Mouse (Mus musculus) midbrain, embryonic 10.5 days (tissue): ENCODE results near the gene Ptgfr. TPM values are rescaled to one million over a fixed set of nuclear protein-coding genes. Genes with fewer than 3 reads are reported as not detected.
A peak's percentile ranks its signal among the peaks of the same experiment; 100 is the strongest.

Source experiments
- DNase-seq: peaks from one replicate; pipeline ENCODE4 v3.0.0-alpha.2; 2017; ENCODE audit warnings: low spot score
- H3K27ac ChIP-seq: fragments of 300-500 bp; sonication (generic); replicated peaks from 2 replicates; pipeline ENCODE4 v1.5.1; 2016; ENCODE audit warnings: mild to moderate bottlenecking
- H3K27me3 ChIP-seq: fragments of 300-500 bp; sonication (generic); 2 replicates; pipeline ENCODE4 v1.6.1; 2016; ENCODE audit warnings: low read depth, mild to moderate bottlenecking; ENCODE audit not compliant: poor library complexity, severe bottlenecking
- H3K36me3 ChIP-seq: fragments of 300-500 bp; sonication (generic); 2 replicates; pipeline ENCODE4 v1.6.1; 2016; ENCODE audit warnings: mild to moderate bottlenecking, moderate library complexity
- H3K4me1 ChIP-seq: fragments of 300-500 bp; sonication (generic); 2 replicates; pipeline ENCODE4 v1.6.1; 2016
- H3K4me3 ChIP-seq: fragments of 300-500 bp; sonication (generic); 2 replicates; pipeline ENCODE4 v1.5.1; 2016; ENCODE audit warnings: mild to moderate bottlenecking, moderate library complexity
- H3K9me3 ChIP-seq: fragments of 300-500 bp; sonication (generic); replicated peaks from 2 replicates; pipeline ENCODE4 v1.6.1; 2016; ENCODE audit warnings: mild to moderate bottlenecking
- WGBS: fragments of 180-500 bp; shearing (Covaris S2); methylation state at CpG from one replicate; pipeline ENCODE4 v1.1.7; 2016; 5-methylcytosine and 5-hydroxymethylcytosine counted together
- polyA plus RNA-seq: library from polyadenylated mRNA; unstranded; fragments of >200 nt; fragmentation: Nextera tagmentation; extraction: Ambion mirVana; gene quantifications from 2 replicates; pipeline ENCODE4 v1.2.1, GENCODE M21; 2016

Gene Ptgfr
- 0.82 and 1.9 TPM in 2 replicates for polyA plus RNA-seq

GRCm38 (mm10) chr3:151836871-151837680, at the start of gene Ptgfr:
Ptgfr (minus strand) TSS chr3:151837630.
- under 1% methylated on average over 30 of the region's 30 CpGs for WGBS
- Histone ChIP-seq H3K27me3 (peaks cover 58% of the 10 kb centered on the region), H3K36me3 (no peaks in the 10 kb centered on the region)

GRCm38 (mm10) chr3:151883881-151884280, 46.5 kb upstream of the Ptgfr start:
- WGBS = 73% methylated on average over 5 of the region's 5 CpGs
- no peak for DNase-seq
- Histone ChIP-seq H3K27me3 (no peaks in the 10 kb centered on the region), H3K4me3 (no peak overlapping the region), H3K4me1 (no peaks in the 10 kb centered on the region), H3K36me3 (no peaks in the 10 kb centered on the region), H3K9me3 (no peaks in the 10 kb centered on the region), H3K27ac (no peak overlapping the region)

More at GRCm38 (mm10) chr3:151836871-151837680, at the start of gene Ptgfr:
- peak; percentile 59 for DNase-seq
- Histone ChIP-seq H3K4me1 (peaks cover 23% of the 10 kb centered on the region), H3K9me3 (no peaks in the 10 kb centered on the region), H3K4me3 (peak within 1 kb of the TSS; percentile 67), H3K27ac (peak within 1 kb of the TSS; percentile 71)

GRCm38 (mm10) chr3:151879981-151880380, 42.6 kb upstream of the Ptgfr start:
- Histone ChIP-seq H3K27me3 (no peaks in the 10 kb centered on the region), H3K27ac (no peak overlapping the region), H3K36me3 (no peaks in the 10 kb centered on the region), H3K4me3 (no peak overlapping the region), H3K9me3 (no peaks in the 10 kb centered on the region), H3K4me1 (no peaks in the 10 kb centered on the region)
- 79% methylated on average over 2 of the region's 2 CpGs for WGBS
- no peak for DNase-seq

- no peak overlapping the region for H3K4me3 ChIP-seq
Measured at GRCm38 (mm10) chr3:151868970-151869369, 31.5 kb upstream of the Ptgfr start.

GRCm38 (mm10) chr3:151851344-151851743, 13.9 kb upstream of the Ptgfr start:
- no peaks in the 10 kb centered on the region for H3K9me3 ChIP-seq
- DNase-seq = no peak
- H3K27me3 ChIP-seq = no peaks in the 10 kb centered on the region
- H3K36me3 ChIP-seq = no peaks in the 10 kb centered on the region
- WGBS = 100% methylated on average over 1 of the region's 1 CpGs
- H3K4me3 ChIP-seq = no peak overlapping the region
- no peak overlapping the region for H3K27ac ChIP-seq
- no peaks in the 10 kb centered on the region for H3K4me1 ChIP-seq

More at GRCm38 (mm10) chr3:151868970-151869369, 31.5 kb upstream of the Ptgfr start:
- Histone ChIP-seq H3K9me3 (no peaks in the 10 kb centered on the region), H3K4me1 (no peaks in the 10 kb centered on the region), H3K36me3 (no peaks in the 10 kb centered on the region), H3K27ac (no peak overlapping the region), H3K27me3 (no peaks in the 10 kb centered on the region)
- no peak for DNase-seq

- no peaks in the 10 kb centered on the region for H3K4me1 ChIP-seq
- DNase-seq = no peak
- H3K9me3 ChIP-seq = no peaks in the 10 kb centered on the region
- WGBS = 85% methylated on average over 1 of the region's 1 CpGs
- no peaks in the 10 kb centered on the region for H3K36me3 ChIP-seq
- no peaks in the 10 kb centered on the region for H3K27me3 ChIP-seq
- H3K27ac ChIP-seq = no peak overlapping the region
- H3K4me3 ChIP-seq = no peak overlapping the region
Measured at GRCm38 (mm10) chr3:151850621-151851020, 13.2 kb upstream of the Ptgfr start.

- Histone ChIP-seq H3K36me3 (no peaks in the 10 kb centered on the region), H3K4me1 (no peaks in the 10 kb centered on the region), H3K4me3 (no peak overlapping the region), H3K27me3 (no peaks in the 10 kb centered on the region), H3K27ac (no peak overlapping the region), H3K9me3 (no peaks in the 10 kb centered on the region)
- DNase-seq = no peak
- WGBS = 85% methylated on average over 7 of the region's 7 CpGs
Measured at GRCm38 (mm10) chr3:151846292-151846691, 8.9 kb upstream of the Ptgfr start.

GRCm38 (mm10) chr3:151844361-151845154, 7.1 kb upstream of the Ptgfr start:
- no peaks in the 10 kb centered on the region for H3K9me3 ChIP-seq
- H3K4me1 ChIP-seq = no peaks in the 10 kb centered on the region
- H3K4me3 ChIP-seq = no peak overlapping the region
- WGBS = 77% methylated on average over 5 of the region's 5 CpGs
- DNase-seq = no peak
- no peak overlapping the region for H3K27ac ChIP-seq
- H3K27me3 ChIP-seq = no peaks in the 10 kb centered on the region
- H3K36me3 ChIP-seq = no peaks in the 10 kb centered on the region

- 84% methylated on average over 3 of the region's 3 CpGs for WGBS
- Histone ChIP-seq H3K9me3 (no peaks in the 10 kb centered on the region), H3K4me1 (peaks cover 21% of the 10 kb centered on the region), H3K36me3 (no peaks in the 10 kb centered on the region), H3K27ac (no peak overlapping the region), H3K4me3 (no peak overlapping the region), H3K27me3 (peaks cover 35% of the 10 kb centered on the region)
- no peak for DNase-seq
Measured at GRCm38 (mm10) chr3:151840688-151841087, 3.3 kb upstream of the Ptgfr start.

GRCm38 (mm10) chr3:151838372-151838771, 942 bp upstream of the Ptgfr start:
- WGBS = 72% methylated on average over 6 of the region's 6 CpGs

GRCm38 (mm10) chr3:151837749-151838148, 319 bp upstream of the Ptgfr start:
- WGBS = 45% methylated on average over 9 of the region's 9 CpGs
- H3K36me3 ChIP-seq = no peaks in the 10 kb centered on the region
- peak overlapping the region; percentile 67 for H3K4me3 ChIP-seq
- H3K27ac ChIP-seq = no peak overlapping the region
- H3K27me3 ChIP-seq = peaks cover 58% of the 10 kb centered on the region
- H3K4me1 ChIP-seq = peaks cover 23% of the 10 kb centered on the region
- no peaks in the 10 kb centered on the region for H3K9me3 ChIP-seq
- DNase-seq = no peak

More at GRCm38 (mm10) chr3:151838372-151838771, 942 bp upstream of the Ptgfr start:
- Histone ChIP-seq H3K27me3 (peaks cover 58% of the 10 kb centered on the region), H3K36me3 (no peaks in the 10 kb centered on the region), H3K9me3 (no peaks in the 10 kb centered on the region), H3K4me3 (no peak overlapping the region), H3K4me1 (peaks cover 23% of the 10 kb centered on the region), H3K27ac (no peak overlapping the region)
- no peak for DNase-seq

GRCm38 (mm10) chr3:151836451-151836850, 979 bp downstream of the Ptgfr start:
- Histone ChIP-seq H3K4me3 (peak overlapping the region; percentile 67), H3K27me3 (peaks cover 58% of the 10 kb centered on the region), H3K4me1 (peaks cover 23% of the 10 kb centered on the region), H3K36me3 (no peaks in the 10 kb centered on the region), H3K27ac (no peak overlapping the region), H3K9me3 (no peaks in the 10 kb centered on the region)
- 5% methylated on average over 5 of the region's 5 CpGs for WGBS
- DNase-seq = no peak

- peaks cover 23% of the 10 kb centered on the region for H3K4me1 ChIP-seq
- no peak overlapping the region for H3K4me3 ChIP-seq
- WGBS = 53% methylated on average over 3 of the region's 3 CpGs
- DNase-seq = no peak
- no peaks in the 10 kb centered on the region for H3K9me3 ChIP-seq
- peaks cover 58% of the 10 kb centered on the region for H3K27me3 ChIP-seq
- no peak overlapping the region for H3K27ac ChIP-seq
- H3K36me3 ChIP-seq = no peaks in the 10 kb centered on the region
Measured at GRCm38 (mm10) chr3:151835831-151836230, 1.6 kb downstream of the Ptgfr start.
